Mouse (Mus musculus) limb, embryonic 14.5 days (tissue): ENCODE results near the gene Flii. TPM values are rescaled to one million over a fixed set of nuclear protein-coding genes. Genes with fewer than 3 reads are reported as not detected.
A peak's percentile ranks its signal among the peaks of the same experiment; 100 is the strongest.

ENCODE experiments used
- ATAC-seq: fragments of 200-750 bp; cut with Nextera tagmentation; 2 replicates; pipeline ENCODE4 v1.8.0; 2017; ENCODE audit warnings: low read depth, moderate number of reproducible peaks, moderate TSS enrichment; ENCODE audit not compliant: low FRiP score
- DNase-seq: peaks from one replicate; pipeline ENCODE4 v3.0.0-alpha.2; 2015; ENCODE audit warnings: low spot score
- H3K27ac ChIP-seq: fragments of 300-500 bp; sonication (generic); replicated peaks from 2 replicates; pipeline ENCODE4 v1.5.1; 2014; ENCODE audit warnings: low read depth, mild to moderate bottlenecking, low read length, moderate library complexity, mixed read lengths
- H3K27me3 ChIP-seq: fragments of 300-500 bp; sonication (generic); 2 replicates; pipeline ENCODE4 v1.6.1; 2014; ENCODE audit warnings: low read length, mixed read lengths; ENCODE audit not compliant: control insufficient read depth, insufficient read depth
- H3K36me3 ChIP-seq: fragments of 300-500 bp; sonication (generic); 2 replicates; pipeline ENCODE4 v1.6.1; 2014; ENCODE audit warnings: mild to moderate bottlenecking, low read length, moderate library complexity, mixed read lengths; ENCODE audit not compliant: control insufficient read depth, insufficient read depth
- H3K4me1 ChIP-seq: fragments of 300-500 bp; sonication (generic); 2 replicates; pipeline ENCODE4 v1.6.1; 2014; ENCODE audit warnings: antibody characterized with exemption, low read length, mixed read lengths; ENCODE audit not compliant: control insufficient read depth, insufficient read depth
- H3K4me2 ChIP-seq: fragments of 300-500 bp; sonication (generic); replicated peaks from 2 replicates; pipeline ENCODE4 v1.6.1; 2014; ENCODE audit warnings: low read depth, mild to moderate bottlenecking, low read length, moderate library complexity; ENCODE audit not compliant: severe bottlenecking
- H3K4me3 ChIP-seq: fragments of 300-500 bp; sonication (generic); replicated peaks from 2 replicates; pipeline ENCODE4 v1.5.1; 2014; ENCODE audit warnings: low read length
- H3K9ac ChIP-seq: fragments of 300-500 bp; sonication (generic); 2 replicates; pipeline ENCODE4 v1.6.1; 2014; ENCODE audit warnings: mild to moderate bottlenecking, low read depth, low read length, moderate library complexity; ENCODE audit not compliant: severe bottlenecking
- H3K9me3 ChIP-seq: fragments of 300-500 bp; sonication (generic); 2 replicates; pipeline ENCODE4 v1.6.1; 2016; ENCODE audit warnings: low read length; ENCODE audit not compliant: control insufficient read depth
- POLR2A ChIP-seq: fragments of 200-500 bp; IDR thresholded peaks from 2 replicates; pipeline ENCODE4 v1.8.0; 2012; ENCODE audit warnings: inconsistent platforms, mild to moderate bottlenecking, moderate library complexity, borderline replicate concordance; ENCODE audit not compliant: insufficient read depth, insufficient read length; ENCODE audit errors: extremely low read depth
- WGBS: fragments of 180-500 bp; shearing (Covaris S2); extraction: QIAGEN DNeasy Blood & Tissue Kit; methylation state at CpG from one replicate; pipeline ENCODE4 v1.1.7; 2014; 5-methylcytosine and 5-hydroxymethylcytosine counted together
- microRNA-seq: library from miRNA; unstranded; fragments of <30 nt; microRNA quantifications from one replicate; pipeline ENCODE4, GENCODE M21; 2016
- polyA plus RNA-seq, 2 experiments: library from polyadenylated mRNA; depleted of rRNA in 1 of 2; stranded (reverse) in 1 of 2; unstranded in 1 of 2; fragments of >200 nt; fragmentation: Nextera tagmentation in 1 of 2; extraction: Ambion mirVana in 1 of 2; gene quantifications; 2 replicates each; pipeline versions ENCODE4 v1.2.1 to v1.2.3; 2012 to 2014

The Flii gene
- polyA plus RNA-seq, 2 experiments = 66.3 to 120 TPM

DNA sequence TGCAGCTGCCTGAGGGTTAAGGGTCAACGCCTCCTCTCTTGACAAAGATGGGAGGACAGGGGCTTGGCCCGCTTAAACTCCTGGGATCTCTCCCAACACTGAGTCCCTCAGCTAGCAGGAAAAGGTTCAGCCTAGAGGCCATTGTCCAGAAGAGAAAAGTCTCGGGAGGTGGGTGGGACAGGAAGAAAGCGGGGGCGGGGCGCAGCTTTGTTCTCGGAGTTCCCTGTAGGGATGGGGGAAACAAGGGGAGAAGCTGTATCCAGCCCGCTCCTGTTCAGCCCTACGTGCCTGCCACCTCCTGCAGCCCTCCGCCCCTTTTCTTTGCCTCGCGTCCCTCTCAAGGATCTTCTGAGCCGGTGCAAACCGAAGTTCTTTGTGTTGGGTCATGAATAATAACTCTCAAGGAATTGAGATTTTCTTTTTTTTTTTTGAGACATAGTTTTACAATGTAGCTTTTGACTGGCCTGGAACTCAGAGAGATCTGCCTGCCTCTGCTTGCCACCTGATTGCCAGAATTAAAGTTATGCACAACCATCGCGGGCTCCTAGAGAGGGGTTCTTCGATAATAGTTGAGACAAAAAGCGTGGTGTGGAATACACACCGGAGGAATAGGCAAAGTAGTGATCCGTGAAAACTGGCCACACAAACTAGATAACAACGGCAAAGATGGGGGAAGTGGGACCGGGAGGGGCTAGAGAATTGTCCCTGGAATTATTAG lies 28.1 kb downstream of the Flii start:
- peak overlapping the region; percentile 71 for H3K4me3 ChIP-seq
- DNase-seq = peak; percentile 83
- H3K27ac ChIP-seq = peak overlapping the region; percentile 84
- no peaks in the 10 kb centered on the region for H3K9me3 ChIP-seq
- H3K36me3 ChIP-seq = peaks cover 11% of the 10 kb centered on the region
- H3K4me2 ChIP-seq = peak overlapping the region; percentile 87
- no peaks in the 10 kb centered on the region for H3K27me3 ChIP-seq
- TF ChIP-seq POLR2A = no peak
- ATAC-seq = peak; percentile 56
- WGBS = 5% methylated on average over 22 of the region's 22 CpGs
- H3K9ac ChIP-seq = peak overlapping the region; percentile 77
- H3K4me1 ChIP-seq = peaks cover 22% of the 10 kb centered on the region

DNA sequence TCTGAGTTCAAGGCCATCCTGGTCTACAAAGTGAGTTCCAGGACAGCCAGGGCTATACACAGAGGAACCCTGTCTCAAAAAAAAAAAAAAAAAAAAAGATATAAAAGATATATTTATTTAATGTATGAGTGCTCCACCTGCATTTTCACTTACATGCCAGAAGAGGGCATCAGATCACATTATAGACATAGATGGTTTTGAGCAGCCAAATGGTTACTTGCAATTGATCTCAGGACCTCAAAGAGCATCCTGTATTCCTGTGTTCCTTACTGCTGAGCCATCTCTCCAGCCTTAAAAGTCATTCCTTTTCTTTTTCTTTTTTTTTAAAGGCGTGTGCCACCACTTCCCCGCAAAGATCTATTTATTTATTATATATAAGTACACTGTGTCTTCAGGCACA lies 29.5 kb downstream of the Flii start:
- 85% methylated on average over 2 of the region's 2 CpGs for WGBS

DNA sequence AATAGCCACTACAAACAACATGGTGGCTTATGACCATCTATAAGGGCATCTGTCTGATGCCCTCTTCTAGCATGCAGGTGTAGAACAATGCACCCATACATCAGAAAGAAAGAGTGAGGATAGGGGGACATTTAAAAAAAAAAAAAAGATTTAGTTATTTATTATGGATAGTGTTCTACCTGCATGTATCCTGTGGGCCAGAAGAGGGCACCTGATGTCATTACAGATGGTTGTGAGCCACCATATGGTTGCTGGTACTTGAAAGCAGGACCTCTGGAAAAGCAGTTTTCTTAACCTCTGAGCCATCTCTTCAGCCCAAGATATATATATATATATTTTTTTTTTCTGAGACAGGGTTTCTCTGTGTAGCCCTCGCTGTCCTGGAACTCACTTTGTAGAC lies 30.9 kb downstream of the Flii start:
- 65% methylated on average over 1 of the region's 1 CpGs for WGBS
- H3K27me3 ChIP-seq = no peaks in the 10 kb centered on the region
- no peak for DNase-seq

More for the DNA sequence above, 29.5 kb downstream of the Flii start:
- Histone ChIP-seq H3K9me3 (no peaks in the 10 kb centered on the region), H3K4me3 (no peak overlapping the region), H3K27ac (no peak overlapping the region), H3K36me3 (no peaks in the 10 kb centered on the region; the same call in 1 of the 2 replicates), H3K27me3 (no peaks in the 10 kb centered on the region), H3K4me1 (peaks cover 17% of the 10 kb centered on the region), H3K4me2 (no peak overlapping the region), H3K9ac (no peak overlapping the region)
- DNase-seq (peak; percentile 54), ATAC-seq (no peak)
- TF ChIP-seq POLR2A = no peak

More for the DNA sequence above, 30.9 kb downstream of the Flii start:
- Histone ChIP-seq H3K36me3 (no peaks in the 10 kb centered on the region), H3K4me2 (no peak overlapping the region), H3K4me1 (peaks cover 14% of the 10 kb centered on the region), H3K27ac (no peak overlapping the region), H3K4me3 (no peak overlapping the region), H3K9me3 (no peaks in the 10 kb centered on the region), H3K9ac (no peak overlapping the region)
- ATAC-seq = no peak
- TF ChIP-seq POLR2A = no peak

Small RNA genes within 50 kb of the gene (microRNA-seq; reads per million reads assigned to microRNA genes)
- not detected for gene Mir5100

Other genes with a start within 250 kb of the Flii start
- 19.3 and 24.0 TPM in 2 replicates for gene Alkbh5, start 190.9 kb downstream of the Flii start, polyA plus RNA-seq (2012; rRNA removed)
- 30.2 and 31.9 TPM in 2 replicates for gene Alkbh5, start 190.9 kb downstream of the Flii start, polyA plus RNA-seq (2014; fragmentation: Nextera tagmentation; extraction: Ambion mirVana)
- gene Llgl1, start 27.5 kb downstream of the Flii start, polyA plus RNA-seq (2012; rRNA removed) = 97.9 and 141 TPM in 2 replicates
- 61.6 and 69.5 TPM in 2 replicates for gene Llgl1, start 27.5 kb downstream of the Flii start, polyA plus RNA-seq (2014; fragmentation: Nextera tagmentation; extraction: Ambion mirVana)
- gene Mief2, start 1.1 kb upstream of the Flii start, polyA plus RNA-seq (2012; rRNA removed) = 18.9 and 22.2 TPM in 2 replicates
- gene Mief2, start 1.1 kb upstream of the Flii start, polyA plus RNA-seq (2014; fragmentation: Nextera tagmentation; extraction: Ambion mirVana) = 14.7 and 17.9 TPM in 2 replicates
- 16.9 and 17.5 TPM in 2 replicates for gene Top3a, start 50.1 kb upstream of the Flii start, polyA plus RNA-seq (2012; rRNA removed)
- gene Top3a, start 50.1 kb upstream of the Flii start, polyA plus RNA-seq (2014; fragmentation: Nextera tagmentation; extraction: Ambion mirVana) = 14.3 and 16.2 TPM in 2 replicates
- gene Smcr8, start 50.3 kb upstream of the Flii start, polyA plus RNA-seq (2012; rRNA removed) = 8.8 and 9.0 TPM in 2 replicates
- 7.5 and 7.6 TPM in 2 replicates for gene Smcr8, start 50.3 kb upstream of the Flii start, polyA plus RNA-seq (2014; fragmentation: Nextera tagmentation; extraction: Ambion mirVana)
- gene Shmt1, start 84.5 kb upstream of the Flii start, polyA plus RNA-seq (2012; rRNA removed) = 26.4 and 30.4 TPM in 2 replicates
- 33.8 and 35.9 TPM in 2 replicates for gene Shmt1, start 84.5 kb upstream of the Flii start, polyA plus RNA-seq (2014; fragmentation: Nextera tagmentation; extraction: Ambion mirVana)
- 17.3 and 18.7 TPM in 2 replicates for gene Dhrs7b, start 103.4 kb upstream of the Flii start, polyA plus RNA-seq (2012; rRNA removed)
- 30.4 and 32.4 TPM in 2 replicates for gene Dhrs7b, start 103.4 kb upstream of the Flii start, polyA plus RNA-seq (2014; fragmentation: Nextera tagmentation; extraction: Ambion mirVana)
- 82.5 and 88.5 TPM in 2 replicates for gene Tmem11, start 152.0 kb upstream of the Flii start, polyA plus RNA-seq (2012; rRNA removed)
- gene Tmem11, start 152.0 kb upstream of the Flii start, polyA plus RNA-seq (2014; fragmentation: Nextera tagmentation; extraction: Ambion mirVana) = 67.7 and 70.7 TPM in 2 replicates
- gene Natd1, start 187.5 kb upstream of the Flii start, polyA plus RNA-seq (2012; rRNA removed) = 25.5 and 36.0 TPM in 2 replicates
- gene Natd1, start 187.5 kb upstream of the Flii start, polyA plus RNA-seq (2014; fragmentation: Nextera tagmentation; extraction: Ambion mirVana) = 21.6 and 23.7 TPM in 2 replicates
- gene Map2k3, start 204.8 kb upstream of the Flii start, polyA plus RNA-seq (2012; rRNA removed) = 34.3 and 52.1 TPM in 2 replicates
- 76.4 and 83.1 TPM in 2 replicates for gene Map2k3, start 204.8 kb upstream of the Flii start, polyA plus RNA-seq (2014; fragmentation: Nextera tagmentation; extraction: Ambion mirVana)